Mouse (Mus musculus) hindbrain, postnatal 0 days (tissue): ENCODE measurements around the gene Syt17. TPM values are rescaled to one million over a fixed set of nuclear protein-coding genes. Genes with fewer than 3 reads are reported as not detected.

Experiments used
- ATAC-seq: fragments of 200-750 bp; cut with Nextera tagmentation; 2 replicates; pipeline ENCODE4 v1.8.0; 2017; ENCODE audit warnings: mild to moderate bottlenecking, moderate TSS enrichment, moderate library complexity
- DNase-seq: peaks from one replicate; pipeline ENCODE4 v3.0.0-alpha.2; 2015; ENCODE audit warnings: low spot score
- H3K27ac ChIP-seq: fragments of 300-500 bp; sonication (generic); 2 replicates; pipeline ENCODE4 v1.5.1; 2014; ENCODE audit warnings: mild to moderate bottlenecking
- H3K27me3 ChIP-seq: fragments of 300-500 bp; sonication (generic); 2 replicates; pipeline ENCODE4 v1.6.1; 2014; ENCODE audit warnings: low read length, mixed read lengths; ENCODE audit not compliant: insufficient read depth
- H3K36me3 ChIP-seq: fragments of 300-500 bp; sonication (generic); 2 replicates; pipeline ENCODE4 v1.6.1; 2014; ENCODE audit warnings: low read length, mixed read lengths; ENCODE audit not compliant: insufficient read depth
- H3K4me1 ChIP-seq: fragments of 300-500 bp; sonication (generic); 2 replicates; pipeline ENCODE4 v1.6.1; 2014; ENCODE audit warnings: antibody characterized with exemption, low read length, mixed read lengths; ENCODE audit not compliant: insufficient read depth
- H3K4me2 ChIP-seq: fragments of 300-500 bp; sonication (generic); 2 replicates; pipeline ENCODE4 v1.6.1; 2014; ENCODE audit warnings: low read depth, mild to moderate bottlenecking, low read length, moderate library complexity, mixed read lengths
- H3K4me3 ChIP-seq: fragments of 300-500 bp; sonication (generic); 2 replicates; pipeline ENCODE4 v1.5.1; 2014; ENCODE audit warnings: low read length
- H3K9ac ChIP-seq: fragments of 300-500 bp; sonication (generic); replicated peaks from 2 replicates; pipeline ENCODE4 v1.6.1; 2014; ENCODE audit warnings: mild to moderate bottlenecking, low read length, moderate library complexity, mixed read lengths
- H3K9me3 ChIP-seq: fragments of 300-500 bp; sonication (generic); 2 replicates; pipeline ENCODE4 v1.6.1; 2016; ENCODE audit warnings: low read length, mixed read lengths
- CTCF ChIP-seq: IDR thresholded peaks from 2 replicates; pipeline ENCODE4 v1.5.1; 2016; ENCODE audit warnings: antibody characterized with exemption, control low read depth, low read depth
- WGBS: fragments of 180-500 bp; shearing (Covaris S2); extraction: QIAGEN DNeasy Blood & Tissue Kit; methylation state at CpG from one replicate; pipeline ENCODE4 v1.1.7; 2014; 5-methylcytosine and 5-hydroxymethylcytosine counted together
- polyA plus RNA-seq: library from polyadenylated mRNA; unstranded; fragments of >200 nt; fragmentation: Nextera tagmentation; extraction: Ambion mirVana; gene quantifications from 2 replicates; pipeline ENCODE4 v1.2.1, GENCODE M21; 2015
- total RNA-seq: library from RNA; depleted of rRNA; stranded (reverse); fragments of >200 nt; gene quantifications from 2 replicates; pipeline ENCODE4 v1.2.3, GENCODE M21; 2014; rRNA removed

Gene Syt17
- total and polyA plus RNA-seq, 2 experiments from 2014 or later = 30.7 to 50.9 TPM

GRCm38 (mm10) chr7:118346943-118347342 is 101.1 kb downstream of the Syt17 start:
- ATAC-seq (no peak), DNase-seq (no peak)
- no peak overlapping the region for H3K9ac ChIP-seq
- H3K4me3 ChIP-seq = no peak overlapping the region
- H3K36me3 ChIP-seq = no peaks in the 10 kb centered on the region
- H3K9me3 ChIP-seq = no peaks in the 10 kb centered on the region
- no peak for TF ChIP-seq CTCF
- no peaks in the 10 kb centered on the region for H3K27me3 ChIP-seq
- 73% methylated on average over 2 of the region's 2 CpGs for WGBS
- H3K4me2 ChIP-seq = no peak overlapping the region
- no peak overlapping the region for H3K27ac ChIP-seq
- H3K4me1 ChIP-seq = no peaks in the 10 kb centered on the region

GRCm38 (mm10) chr7:118346432-118346831 is 101.6 kb downstream of the Syt17 start:
- DNase-seq = no peak
- Histone ChIP-seq H3K9me3 (no peaks in the 10 kb centered on the region), H3K9ac (no peak overlapping the region), H3K4me3 (no peak overlapping the region), H3K4me1 (no peaks in the 10 kb centered on the region), H3K4me2 (no peak overlapping the region), H3K27me3 (no peaks in the 10 kb centered on the region), H3K27ac (no peak overlapping the region), H3K36me3 (no peaks in the 10 kb centered on the region)
- ATAC-seq = no peak
- WGBS = 72% methylated on average over 2 of the region's 2 CpGs
- no peak for TF ChIP-seq CTCF

- WGBS = 85% methylated on average over 3 of the region's 3 CpGs
- DNase-seq = no peak
- no peaks in the 10 kb centered on the region for H3K36me3 ChIP-seq
- no peaks in the 10 kb centered on the region for H3K4me1 ChIP-seq
- no peak overlapping the region for H3K4me2 ChIP-seq
- H3K27me3 ChIP-seq = no peaks in the 10 kb centered on the region
- no peak for ATAC-seq
- TF ChIP-seq CTCF = no peak
- no peak overlapping the region for H3K4me3 ChIP-seq
- no peaks in the 10 kb centered on the region for H3K9me3 ChIP-seq
- no peak overlapping the region for H3K27ac ChIP-seq
- no peak overlapping the region for H3K9ac ChIP-seq
Measured at GRCm38 (mm10) chr7:118345396-118345795, 102.6 kb downstream of the Syt17 start.

- TF ChIP-seq CTCF = no peak
- DNase-seq = no peak
- no peaks in the 10 kb centered on the region for H3K4me1 ChIP-seq
- no peaks in the 10 kb centered on the region for H3K9me3 ChIP-seq
- ATAC-seq = no peak
- H3K36me3 ChIP-seq = no peaks in the 10 kb centered on the region
- H3K27me3 ChIP-seq = no peaks in the 10 kb centered on the region
- WGBS = 79% methylated on average over 9 of the region's 9 CpGs
- no peak overlapping the region for H3K4me3 ChIP-seq
- H3K9ac ChIP-seq = no peak overlapping the region
- H3K27ac ChIP-seq = no peak overlapping the region
- no peak overlapping the region for H3K4me2 ChIP-seq
Measured at GRCm38 (mm10) chr7:118344701-118345100, 103.3 kb downstream of the Syt17 start.

Other genes with a start within 250 kb of the Syt17 start
- 38.6 and 39.9 TPM in 2 replicates for gene Smg1, start 204.6 kb downstream of the Syt17 start, total RNA-seq
- 15.4 and 15.9 TPM in 2 replicates for gene Smg1, start 204.6 kb downstream of the Syt17 start, polyA plus RNA-seq
- 4.5 and 6.1 TPM in 2 replicates for gene Itpripl2, start 43.8 kb upstream of the Syt17 start, total RNA-seq
- 0.66 and 0.73 TPM in 2 replicates for gene Itpripl2, start 43.8 kb upstream of the Syt17 start, polyA plus RNA-seq
- 32.0 and 35.8 TPM in 2 replicates for gene Coq7, start 85.1 kb upstream of the Syt17 start, total RNA-seq
- gene Coq7, start 85.1 kb upstream of the Syt17 start, polyA plus RNA-seq = 154 and 157 TPM in 2 replicates
- gene Tmc7, start 136.5 kb upstream of the Syt17 start, total RNA-seq = 11.8 and 14.3 TPM in 2 replicates
- 4.9 and 5.3 TPM in 2 replicates for gene Tmc7, start 136.5 kb upstream of the Syt17 start, polyA plus RNA-seq
- gene Tmc5, start 149.1 kb upstream of the Syt17 start, total RNA-seq = 0.29 and 0.73 TPM in 2 replicates
- 0.24 and 0.25 TPM in 2 replicates for gene Tmc5, start 149.1 kb upstream of the Syt17 start, polyA plus RNA-seq